Mouse (Mus musculus): ENCODE results near the gene Barhl2. TPM values are rescaled to one million over a fixed set of nuclear protein-coding genes. Genes with fewer than 3 reads are reported as not detected.

Gene Barhl2
- polyA plus RNA-seq, 1 experiment from 2014 or later, result not detected

DNA sequence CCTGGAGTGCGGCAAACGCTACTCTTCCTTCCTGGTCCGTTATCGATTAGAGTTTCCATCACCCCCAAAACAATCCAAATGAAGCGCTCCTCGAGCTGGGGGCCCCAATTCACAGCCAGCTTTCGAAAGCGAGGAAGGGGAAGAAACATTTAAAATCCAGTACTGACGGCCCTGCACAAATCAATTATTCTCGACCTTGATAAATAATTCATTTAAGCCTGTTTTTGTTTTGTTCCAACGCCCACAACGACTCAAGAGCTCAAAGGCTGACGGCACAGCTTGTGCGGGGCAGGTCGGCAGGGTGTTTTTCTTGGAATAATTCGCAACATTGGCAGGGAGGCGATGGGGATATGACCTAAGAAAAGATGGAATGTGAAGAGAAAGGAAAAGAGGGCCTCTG lies 2.6 kb upstream of the Barhl2 start:
- ATAC-seq (ENCODE audit: insufficient read depth) (no peak), DNase-seq (peak; percentile 2)
- Histone ChIP-seq H3K4me1 (ENCODE audit: insufficient read depth) (no peaks in the 10 kb centered on the region), H3K4me2 (no peak overlapping the region), H3K9me3 (ENCODE audit: low read depth, low read length) (no peaks in the 10 kb centered on the region), H3K27ac (ENCODE audit: low read depth) (no peak overlapping the region), H3K27me3 (ENCODE audit: insufficient read depth, low read length) (peaks cover 97% of the 10 kb centered on the region), H3K9ac (no peak overlapping the region), H3K4me3 (ENCODE audit: low read depth, low read length) (no peak overlapping the region), H3K36me3 (ENCODE audit: insufficient read depth) (no peaks in the 10 kb centered on the region)
- no peak for TF ChIP-seq CTCF (IDR thresholded peaks at IDR 0.05; ENCODE audit: low read depth)
- 3% methylated on average over 17 of the region's 17 CpGs for WGBS

GRCm38 (mm10) chr5:106460001-106460511 lies 2.1 kb upstream of the Barhl2 start:
- Histone ChIP-seq H3K4me3 (ENCODE audit: low read depth, low read length) (no peak overlapping the region), H3K4me1 (ENCODE audit: insufficient read depth) (no peaks in the 10 kb centered on the region), H3K4me2 (no peak overlapping the region), H3K9ac (no peak overlapping the region), H3K36me3 (ENCODE audit: insufficient read depth) (no peaks in the 10 kb centered on the region), H3K9me3 (ENCODE audit: low read depth, low read length) (no peaks in the 10 kb centered on the region), H3K27ac (ENCODE audit: low read depth) (no peak overlapping the region), H3K27me3 (ENCODE audit: insufficient read depth, low read length) (peaks cover 97% of the 10 kb centered on the region)
- no peak for TF ChIP-seq CTCF (IDR thresholded peaks at IDR 0.05; ENCODE audit: low read depth)
- ATAC-seq (ENCODE audit: insufficient read depth), result no peak
- 0% methylated on average over 22 of the region's 22 CpGs for WGBS
- peak; percentile 5 for DNase-seq

DNA sequence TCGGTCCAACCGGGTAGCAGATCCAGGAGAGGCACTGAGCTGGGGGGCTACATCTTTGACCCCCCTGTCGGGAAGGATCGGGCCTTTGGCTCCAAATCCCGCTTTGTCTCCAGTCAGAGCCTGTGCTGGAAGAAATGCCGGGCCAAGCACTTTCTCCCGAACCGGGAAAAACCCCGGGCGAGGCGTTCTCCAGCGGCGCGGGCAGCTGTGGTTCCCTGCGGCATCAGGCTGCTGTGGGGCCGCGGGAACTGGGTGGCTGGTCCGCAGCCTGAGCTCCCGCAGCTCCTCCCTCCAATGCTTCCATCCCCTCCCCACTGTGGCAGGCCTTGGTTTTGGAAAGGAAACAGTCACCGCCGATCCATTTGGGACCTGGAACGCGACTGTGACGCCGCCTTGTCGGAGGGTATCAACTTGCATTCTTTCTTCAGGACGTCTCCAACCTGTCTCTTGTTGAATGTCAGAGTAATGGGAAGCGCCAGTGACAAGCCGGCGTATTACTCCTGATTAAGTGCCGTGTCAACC lies 1.2 kb upstream of the Barhl2 start:
- H3K9me3 ChIP-seq (ENCODE audit: low read depth, low read length), result no peaks in the 10 kb centered on the region
- 1% methylated on average over 31 of the region's 31 CpGs for WGBS
- H3K4me1 ChIP-seq (ENCODE audit: insufficient read depth), result no peaks in the 10 kb centered on the region
- H3K27ac ChIP-seq (ENCODE audit: low read depth), result no peak overlapping the region
- peak overlapping the region; percentile 85 for H3K4me2 ChIP-seq
- peak; percentile 7 for DNase-seq
- peaks cover 97% of the 10 kb centered on the region for H3K27me3 ChIP-seq (ENCODE audit: insufficient read depth, low read length)
- peak; percentile 20; the same call in 1 of the 2 replicates for ATAC-seq (ENCODE audit: insufficient read depth)
- no peak overlapping the region for H3K9ac ChIP-seq
- peak overlapping the region; percentile 51 for H3K4me3 ChIP-seq (ENCODE audit: low read depth, low read length)
- no peak for TF ChIP-seq CTCF (IDR thresholded peaks at IDR 0.05; ENCODE audit: low read depth)
- no peaks in the 10 kb centered on the region for H3K36me3 ChIP-seq (ENCODE audit: insufficient read depth)

- no peak overlapping the region for H3K27ac ChIP-seq (ENCODE audit: low read depth)
- WGBS, result under 1% methylated on average over 46 of the region's 68 CpGs
- H3K36me3 ChIP-seq (ENCODE audit: insufficient read depth), result no peaks in the 10 kb centered on the region
- no peak for TF ChIP-seq CTCF (IDR thresholded peaks at IDR 0.05; ENCODE audit: low read depth)
- H3K9ac ChIP-seq, result no peak overlapping the region
- H3K4me1 ChIP-seq (ENCODE audit: insufficient read depth), result no peaks in the 10 kb centered on the region
- peak; percentile 82 for ATAC-seq (ENCODE audit: insufficient read depth)
- DNase-seq, result peak; percentile 63
- H3K27me3 ChIP-seq (ENCODE audit: insufficient read depth, low read length), result peaks cover 97% of the 10 kb centered on the region
- no peaks in the 10 kb centered on the region for H3K9me3 ChIP-seq (ENCODE audit: low read depth, low read length)
- H3K4me2 ChIP-seq, result peak overlapping the region; percentile 85
- H3K4me3 ChIP-seq (ENCODE audit: low read depth, low read length), result peak overlapping the region; percentile 51
Measured at GRCm38 (mm10) chr5:106458477-106459119, 632 bp upstream of the Barhl2 start.

DNA sequence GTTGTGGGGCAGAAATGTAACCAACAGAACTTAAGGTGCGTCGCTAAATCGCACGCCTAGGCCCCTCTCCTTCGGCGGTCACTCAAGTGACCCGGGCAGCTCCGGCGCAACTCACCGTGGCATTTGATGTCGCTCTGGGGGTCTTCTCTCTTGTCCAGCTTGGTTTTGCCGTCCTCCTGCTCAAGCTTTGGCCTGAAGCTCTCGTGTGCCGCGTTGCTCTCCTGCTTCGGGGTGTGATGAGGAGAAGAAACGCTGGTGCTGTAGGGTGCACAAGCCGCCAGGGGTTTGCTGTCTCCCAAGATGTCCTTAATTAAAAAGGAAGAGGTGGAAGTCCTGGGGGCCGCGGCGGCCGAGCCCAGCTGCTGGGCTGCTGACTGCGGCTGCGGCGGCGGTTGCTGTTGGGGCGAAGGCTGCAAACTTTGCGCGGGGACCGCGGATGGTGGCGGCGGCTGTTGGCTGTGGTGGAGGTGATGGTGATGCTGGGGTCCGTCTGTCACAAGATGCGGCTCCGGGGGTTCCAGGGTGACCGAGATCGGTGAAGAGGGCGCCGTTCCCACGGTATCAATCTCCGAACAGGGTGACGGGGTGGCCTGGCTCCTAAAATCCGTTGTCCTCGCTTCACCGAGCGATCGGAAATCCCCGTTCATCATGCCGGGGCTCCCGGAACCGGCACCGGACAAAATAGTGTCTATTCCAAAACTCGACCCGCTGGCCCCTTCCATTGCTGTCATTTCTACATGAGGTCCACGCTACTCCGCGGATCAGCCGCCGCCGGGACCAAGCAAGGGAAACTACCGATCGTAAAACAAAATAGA lies 648 bp downstream of the Barhl2 start:
- no peak for ATAC-seq (ENCODE audit: insufficient read depth)
- H3K4me3 ChIP-seq (ENCODE audit: low read depth, low read length), result peak overlapping the region; percentile 51
- peak overlapping the region; percentile 85; the same call in 1 of the 2 replicates for H3K4me2 ChIP-seq
- whole genome bisulfite sequencing, result under 1% methylated on average over 63 of the region's 63 CpGs
- no peak for DNase-seq
- no peaks in the 10 kb centered on the region for H3K4me1 ChIP-seq (ENCODE audit: insufficient read depth)
- no peak overlapping the region for H3K27ac ChIP-seq (ENCODE audit: low read depth)
- H3K36me3 ChIP-seq (ENCODE audit: insufficient read depth), result no peaks in the 10 kb centered on the region
- no peak for TF ChIP-seq CTCF (IDR thresholded peaks at IDR 0.05; ENCODE audit: low read depth)
- H3K9me3 ChIP-seq (ENCODE audit: low read depth, low read length), result no peaks in the 10 kb centered on the region
- H3K27me3 ChIP-seq (ENCODE audit: insufficient read depth, low read length), result peaks cover 96% of the 10 kb centered on the region
- H3K9ac ChIP-seq, result no peak overlapping the region

- no peak overlapping the region for H3K4me2 ChIP-seq
- no peaks in the 10 kb centered on the region for H3K4me1 ChIP-seq (ENCODE audit: insufficient read depth)
- no peak for ATAC-seq (ENCODE audit: insufficient read depth)
- no peak overlapping the region for H3K27ac ChIP-seq (ENCODE audit: low read depth)
- no peak overlapping the region for H3K4me3 ChIP-seq (ENCODE audit: low read depth, low read length)
- H3K27me3 ChIP-seq (ENCODE audit: insufficient read depth, low read length), result peaks cover 96% of the 10 kb centered on the region
- no peaks in the 10 kb centered on the region for H3K9me3 ChIP-seq (ENCODE audit: low read depth, low read length)
- DNase-seq, result no peak
- TF ChIP-seq CTCF (IDR thresholded peaks at IDR 0.05; ENCODE audit: low read depth), result no peak
- 2% methylated on average over 7 of the region's 7 CpGs for WGBS
- H3K36me3 ChIP-seq (ENCODE audit: insufficient read depth), result no peaks in the 10 kb centered on the region
- no peak overlapping the region for H3K9ac ChIP-seq
Measured at GRCm38 (mm10) chr5:106455984-106456383, 2.0 kb downstream of the Barhl2 start.

Data from lung, embryonic 14.5 days (tissue).